Mouse (Mus musculus) adrenal gland (tissue): ENCODE results near the gene Map3k11.

ENCODE experiments used
- intact Hi-C: fragments of 180-260 bp; cut with DNase I; formaldehyde crosslinking; loops from one replicate; pipeline ENCODE4 v1.15.1; 2025

Map3k11 gene

DNA sequence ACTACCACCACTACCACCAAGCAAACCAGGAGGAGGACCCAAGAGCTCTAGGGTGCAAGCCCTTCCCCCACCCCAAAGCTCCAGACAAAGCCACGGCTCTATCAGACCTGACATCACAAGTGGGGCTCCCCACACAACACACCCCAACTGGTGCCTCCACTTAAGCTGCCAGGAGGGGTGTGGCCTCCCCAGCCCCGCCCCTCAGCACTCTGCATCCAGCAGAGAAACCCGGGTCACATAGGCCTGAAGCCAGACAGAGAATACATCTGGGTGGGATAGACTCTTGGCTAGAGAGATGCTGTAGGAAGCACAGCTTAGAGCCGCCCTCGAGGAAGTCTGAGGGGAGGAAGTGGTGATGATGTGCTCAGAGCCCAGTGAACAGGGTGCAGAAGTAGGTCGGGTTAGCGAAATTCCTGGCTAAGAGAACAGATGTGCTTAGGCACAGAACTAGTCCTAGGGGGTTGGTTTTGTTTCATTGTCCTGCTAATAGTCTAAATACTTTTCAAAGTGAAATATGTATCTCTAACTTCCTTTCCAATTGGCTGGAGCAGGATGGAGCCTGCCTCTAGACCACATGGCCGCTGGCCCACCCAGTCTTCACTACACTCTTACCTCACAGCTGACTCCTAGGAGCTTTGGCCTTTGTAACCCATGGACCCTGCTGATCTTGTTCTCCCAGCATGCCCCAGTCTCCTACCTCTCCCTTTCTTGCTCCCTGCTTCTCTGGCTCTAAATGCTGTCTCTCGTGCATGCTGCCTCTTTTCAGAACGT lies 16.4 kb downstream of the Map3k11 start:
- intact Hi-C loops = no loop called here

DNA sequence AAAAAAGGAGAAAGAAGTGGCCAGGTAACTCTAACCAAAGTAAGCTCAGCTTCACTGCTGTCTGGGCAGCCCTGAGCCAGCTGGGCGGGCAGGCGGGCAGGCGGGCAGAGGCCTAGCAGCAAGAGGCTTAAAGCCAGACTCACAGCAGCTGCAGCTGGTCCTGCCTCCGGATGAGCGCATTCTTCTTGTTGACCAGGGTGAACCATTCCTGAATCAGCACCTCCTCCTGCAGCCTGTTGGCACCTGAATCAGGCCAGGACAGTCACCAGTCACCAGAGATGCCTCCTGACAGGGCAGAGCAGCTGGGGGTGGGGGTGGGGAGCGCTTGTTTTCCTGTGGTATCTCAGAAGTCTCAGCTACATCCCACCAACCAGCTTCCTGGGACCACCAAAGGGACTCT lies 21.5 kb downstream of the Map3k11 start:
- intact Hi-C loops = loop anchor here (2.0 kb wide), 1 partner anchor 71 kb away; no protein-coding TSS in a partner anchor

GRCm38 (mm10) chr19:5710581-5710980 lies 22.0 kb downstream of the Map3k11 start:
- intact Hi-C loops = loop anchor here (2.0 kb wide), 1 partner anchor 70 kb away; no protein-coding TSS in a partner anchor

DNA sequence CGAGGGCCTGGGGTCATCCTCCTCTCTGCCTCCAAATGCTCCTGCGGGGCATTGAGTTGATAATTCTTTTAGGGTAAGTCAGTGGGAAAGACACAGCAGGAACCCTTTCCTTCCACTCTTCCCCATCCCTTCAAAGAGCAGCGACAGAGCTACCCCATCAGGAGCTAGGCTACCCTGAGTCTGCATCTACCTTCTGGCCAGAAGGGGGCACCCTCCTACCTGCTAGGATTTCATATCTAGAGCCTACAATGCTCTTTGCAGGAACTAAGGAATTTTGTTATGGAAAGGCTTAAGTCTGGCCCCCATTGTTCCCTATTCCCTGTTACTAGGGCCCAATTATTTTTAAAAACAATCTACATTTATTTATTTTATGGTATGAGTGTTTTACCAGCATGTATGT lies 22.7 kb downstream of the Map3k11 start:
- intact Hi-C loops = loop anchor here (2.0 kb wide), 1 partner anchor 70 kb away; no protein-coding TSS in a partner anchor

DNA sequence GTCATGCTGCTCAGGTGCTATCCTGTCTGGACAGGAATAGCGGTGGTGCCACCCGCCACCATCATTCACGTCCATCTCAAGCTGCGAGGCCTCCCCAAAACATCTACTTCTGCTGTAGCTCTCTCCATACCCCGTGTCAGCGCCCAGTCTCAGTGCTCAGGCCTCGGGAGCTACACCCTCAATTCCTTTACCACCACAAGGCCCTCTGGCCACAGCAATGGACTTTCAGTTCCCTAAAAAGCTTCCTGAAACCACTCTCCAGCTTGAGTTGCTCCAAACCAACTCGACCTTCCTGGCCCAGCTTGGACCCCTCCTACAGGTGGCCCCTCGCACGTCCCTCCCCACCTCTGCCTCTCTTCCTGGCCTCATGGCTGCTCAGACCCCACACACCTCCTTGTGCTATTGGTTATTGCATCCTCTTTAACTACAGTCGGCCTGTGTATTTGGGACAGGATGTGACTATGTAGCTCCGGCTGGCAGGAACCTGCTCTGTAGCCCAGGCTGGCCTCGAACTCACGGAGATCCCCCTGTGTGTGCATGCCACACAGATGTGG lies 23.4 kb downstream of the Map3k11 start:
- intact Hi-C loops = loop anchor here (2.0 kb wide), 1 partner anchor 69 kb away; no protein-coding TSS in a partner anchor

GRCm38 (mm10) chr19:5713255-5713654 lies 24.7 kb downstream of the Map3k11 start:
- intact Hi-C loops = no loop called here

- intact Hi-C loops = no loop called here
Measured at GRCm38 (mm10) chr19:5713730-5714129, 25.2 kb downstream of the Map3k11 start.

DNA sequence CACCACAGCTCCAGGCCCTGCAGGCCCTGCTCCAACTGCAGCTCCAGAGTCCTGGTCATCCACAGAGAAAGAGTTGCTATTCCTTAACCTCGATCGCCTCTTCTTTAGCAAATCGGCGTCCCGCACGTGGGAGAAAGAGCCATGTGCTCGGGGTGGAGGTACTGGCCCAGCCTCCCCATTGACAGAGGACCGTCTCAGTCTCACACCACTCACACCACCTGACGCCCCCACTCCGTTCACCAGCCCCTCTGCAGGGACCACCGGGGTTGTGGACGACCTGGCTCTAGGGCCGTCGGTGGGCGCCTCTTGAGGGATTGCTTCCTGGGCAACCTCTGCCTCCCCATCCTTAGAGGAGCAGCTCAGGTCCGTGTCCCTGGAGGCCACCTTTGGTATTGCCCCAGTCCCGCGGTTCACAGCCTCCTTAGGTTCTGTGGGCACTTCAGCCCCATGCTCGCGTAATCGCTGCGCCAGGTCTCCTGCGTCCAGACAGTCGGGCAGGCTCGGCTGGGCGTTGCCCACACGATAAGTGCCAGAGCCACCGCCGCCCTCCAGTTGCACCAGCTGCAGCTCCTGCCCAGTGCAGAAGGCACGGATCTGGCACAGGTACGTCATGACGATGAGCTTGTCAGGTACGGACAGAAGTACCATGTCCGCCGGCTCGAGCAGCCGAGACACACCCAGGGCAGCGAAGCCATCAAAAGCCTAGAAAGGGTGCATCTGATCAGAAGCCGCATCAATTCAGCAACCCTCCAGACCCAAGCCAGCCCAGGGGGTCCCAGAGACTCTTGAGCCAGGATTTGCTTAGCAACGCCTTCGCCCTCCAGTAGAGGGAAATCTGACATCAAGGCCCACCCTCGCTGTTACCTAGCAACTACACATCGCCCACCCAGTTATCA lies 27.5 kb downstream of the Map3k11 start:
- intact Hi-C loops = no loop called here

DNA sequence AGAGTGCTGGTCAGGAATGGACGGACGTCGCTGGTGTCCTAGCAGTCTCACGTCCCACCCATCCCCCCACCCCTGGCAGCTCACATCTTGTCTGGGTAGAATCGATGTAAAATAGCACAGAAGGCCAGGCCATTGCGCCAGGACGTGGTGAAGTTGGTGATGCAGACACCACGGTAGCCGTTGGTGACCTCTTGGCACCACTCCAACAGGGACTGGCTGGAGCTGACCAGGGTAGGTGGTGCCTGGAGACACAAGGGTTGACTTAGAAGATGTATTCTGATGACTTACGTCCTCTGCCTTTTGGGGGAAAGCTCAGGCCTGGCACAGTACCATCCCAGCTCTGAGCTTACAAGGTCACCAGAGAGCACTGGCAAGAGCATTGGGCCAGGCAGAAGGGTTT lies 28.4 kb downstream of the Map3k11 start:
- intact Hi-C loops = no loop called here

- intact Hi-C loops = no loop called here
Measured at GRCm38 (mm10) chr19:5721233-5721632, 32.7 kb downstream of the Map3k11 start.

DNA sequence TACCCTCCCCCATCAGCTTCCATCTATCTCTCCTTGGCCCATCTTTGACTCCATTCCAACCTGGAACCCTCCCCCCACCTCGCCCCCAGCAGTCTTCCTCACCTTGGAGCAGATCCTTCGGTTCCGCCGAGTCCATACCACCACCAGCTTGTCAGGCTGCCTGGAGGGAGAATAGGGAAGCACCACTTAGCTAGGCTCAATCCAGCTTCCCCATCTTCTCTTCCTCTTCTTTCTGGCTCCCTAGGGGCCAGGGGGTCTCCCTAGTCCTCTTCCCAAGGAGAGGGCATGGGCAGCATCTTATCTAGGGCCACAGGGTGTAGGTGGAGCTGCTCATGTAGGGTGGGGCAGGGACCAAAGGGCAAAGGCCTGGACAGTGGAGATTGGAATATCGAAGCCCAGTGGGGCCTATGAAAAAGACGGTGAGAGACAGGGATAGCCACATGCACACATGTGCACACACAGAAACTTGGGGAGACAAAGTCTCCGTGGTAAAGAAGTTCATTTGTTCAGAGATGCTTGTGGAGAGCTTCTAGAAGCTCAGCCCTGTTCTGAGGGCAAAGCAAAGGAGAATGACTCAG lies 34.4 kb downstream of the Map3k11 start:
- intact Hi-C loops = no loop called here

DNA sequence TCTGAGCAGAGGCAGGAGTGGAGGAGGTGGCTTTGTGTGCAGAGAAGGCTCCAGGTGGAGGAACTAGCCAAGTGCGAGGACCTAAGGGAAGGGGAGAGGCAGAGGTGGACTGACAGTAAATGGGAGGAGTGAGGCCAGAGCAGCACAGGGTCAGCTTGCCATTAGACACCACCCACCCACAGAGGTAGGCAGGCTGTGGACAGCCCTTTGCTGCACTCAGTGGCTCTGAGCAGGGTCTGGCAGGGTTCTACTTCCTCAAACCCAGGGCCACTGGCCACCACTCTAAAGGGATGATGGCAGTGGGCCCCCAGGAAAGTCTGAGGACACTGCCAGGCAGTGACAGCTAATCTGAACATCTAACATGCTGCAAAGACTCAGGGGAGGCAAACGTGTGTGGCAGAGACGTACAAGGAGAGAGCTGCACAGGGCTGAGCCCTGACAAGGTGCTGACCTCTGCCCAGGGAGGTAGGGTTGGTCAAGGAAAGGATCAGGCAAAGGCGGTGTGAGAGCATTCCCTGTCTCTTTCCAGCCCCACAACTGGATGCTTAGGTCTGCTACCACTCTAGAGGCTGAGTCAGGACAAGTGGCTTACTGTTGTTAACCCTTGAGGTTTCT lies 35.5 kb downstream of the Map3k11 start:
- intact Hi-C loops = no loop called here

DNA sequence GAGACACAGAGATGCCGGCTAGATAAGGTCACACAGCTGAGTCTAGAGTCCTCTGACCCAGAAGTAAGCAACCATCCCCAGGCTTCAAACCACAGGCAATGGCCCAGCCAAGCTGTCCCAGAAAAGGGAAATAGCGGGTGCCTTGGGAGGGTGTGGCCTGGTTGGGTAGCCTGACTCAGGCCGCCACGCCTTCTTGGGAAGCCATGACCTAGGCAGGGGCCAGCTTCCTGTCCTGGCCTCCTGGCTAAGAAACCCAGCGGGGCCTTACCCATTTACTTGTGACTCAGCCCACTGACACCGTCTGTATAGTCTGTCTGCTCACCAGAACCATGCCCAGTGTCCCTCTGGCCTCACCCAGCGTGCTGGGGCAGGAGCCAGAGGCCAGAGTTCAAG lies 36.0 kb downstream of the Map3k11 start:
- intact Hi-C loops = no loop called here

DNA sequence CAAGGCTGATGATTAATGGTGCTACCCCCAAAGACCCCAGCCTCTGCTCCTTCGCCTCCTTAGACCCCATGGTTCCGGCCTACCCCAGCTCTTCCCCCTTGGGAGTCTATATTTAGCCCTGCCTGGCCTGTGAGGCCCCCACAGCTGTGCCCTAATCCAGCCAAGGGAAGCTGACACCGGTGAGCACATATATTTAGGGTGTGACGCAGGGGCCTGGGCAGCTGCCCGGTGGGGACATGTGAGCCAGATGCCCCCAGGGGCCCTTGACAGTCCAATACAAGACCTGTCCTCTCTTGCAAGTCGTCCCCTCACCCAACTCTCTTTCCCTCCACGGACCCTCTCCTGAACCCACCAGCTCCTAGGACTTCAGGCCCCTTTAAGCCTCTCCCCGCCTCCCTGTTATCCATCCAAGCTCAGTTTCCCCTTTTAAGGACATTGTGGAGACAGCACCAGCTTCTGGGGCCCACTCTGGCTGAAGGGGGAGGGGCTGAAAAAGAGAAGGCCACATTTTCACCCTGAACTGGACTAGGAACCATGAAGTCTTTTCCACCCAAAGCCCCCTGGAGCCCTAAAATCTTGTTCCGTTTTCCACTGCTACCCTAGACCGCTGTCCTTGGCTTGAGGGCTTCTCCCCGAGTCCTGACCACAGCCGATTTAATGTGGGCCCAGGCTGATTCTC lies 36.6 kb downstream of the Map3k11 start:
- intact Hi-C loops = loop anchor here (5.0 kb wide), 1 partner anchor 52 kb away; no protein-coding TSS in a partner anchor

GRCm38 (mm10) chr19:5725767-5726515 lies 37.4 kb downstream of the Map3k11 start, which contains the start of gene Ehbp1l1:
TSS of gene Ehbp1l1 (minus strand) at chr19:5726317.
- intact Hi-C loops = loop anchor here (5.0 kb wide), 1 partner anchor 51 kb away; no protein-coding TSS in a partner anchor

DNA sequence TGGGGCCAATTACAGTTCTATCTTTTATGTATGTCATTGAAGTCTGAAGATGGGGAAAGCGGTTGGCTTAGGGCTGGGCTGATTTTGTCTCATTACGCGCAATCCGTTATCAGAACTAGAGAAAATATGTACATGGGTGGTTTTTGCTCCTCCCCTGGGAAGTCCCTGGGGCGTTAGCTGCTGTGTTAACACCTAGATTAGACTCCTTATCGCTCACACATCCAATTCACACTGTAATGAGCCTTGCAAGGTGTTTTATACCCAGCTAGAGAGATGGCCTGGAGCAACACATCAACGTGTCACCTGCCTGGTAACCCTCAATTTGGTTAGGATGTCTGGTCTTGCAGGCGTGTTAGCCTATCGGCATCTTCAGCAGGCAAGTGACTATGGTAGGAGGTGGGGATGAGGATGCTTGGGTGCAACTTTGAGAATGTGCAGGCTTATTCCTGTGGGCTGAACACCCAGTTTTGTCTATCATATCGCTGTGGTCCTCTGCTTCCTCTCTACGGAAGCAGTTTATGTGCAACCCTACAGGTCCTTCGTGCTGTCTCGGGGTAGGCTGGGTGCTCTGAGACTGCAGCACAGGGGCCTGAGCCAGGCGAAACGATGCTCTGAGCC lies 38.5 kb downstream of the Map3k11 start:
- intact Hi-C loops = loop anchor here (5.0 kb wide), 1 partner anchor 50 kb away; no protein-coding TSS in a partner anchor

DNA sequence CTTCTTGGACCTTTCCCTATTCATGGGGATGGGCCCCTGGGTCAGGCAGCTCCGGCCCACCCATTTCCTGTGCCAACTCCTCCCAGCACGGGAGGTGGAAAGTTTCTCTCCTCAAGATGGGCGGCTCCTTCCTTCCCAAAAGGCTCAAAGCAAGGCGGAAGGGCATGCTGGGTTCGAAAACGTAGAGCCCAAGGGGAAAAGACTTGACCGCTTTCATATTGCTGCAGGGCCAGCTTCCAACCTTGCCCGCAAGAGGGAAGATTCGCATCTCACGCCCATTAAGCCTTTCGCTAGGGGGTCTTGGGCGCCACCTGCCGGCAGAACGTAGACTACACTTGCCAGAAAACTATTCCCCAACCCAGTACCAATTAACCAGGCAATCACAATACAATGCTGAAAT lies 39.2 kb downstream of the Map3k11 start:
- intact Hi-C loops = loop anchor here (5.0 kb wide), 1 partner anchor 50 kb away; no protein-coding TSS in a partner anchor

DNA sequence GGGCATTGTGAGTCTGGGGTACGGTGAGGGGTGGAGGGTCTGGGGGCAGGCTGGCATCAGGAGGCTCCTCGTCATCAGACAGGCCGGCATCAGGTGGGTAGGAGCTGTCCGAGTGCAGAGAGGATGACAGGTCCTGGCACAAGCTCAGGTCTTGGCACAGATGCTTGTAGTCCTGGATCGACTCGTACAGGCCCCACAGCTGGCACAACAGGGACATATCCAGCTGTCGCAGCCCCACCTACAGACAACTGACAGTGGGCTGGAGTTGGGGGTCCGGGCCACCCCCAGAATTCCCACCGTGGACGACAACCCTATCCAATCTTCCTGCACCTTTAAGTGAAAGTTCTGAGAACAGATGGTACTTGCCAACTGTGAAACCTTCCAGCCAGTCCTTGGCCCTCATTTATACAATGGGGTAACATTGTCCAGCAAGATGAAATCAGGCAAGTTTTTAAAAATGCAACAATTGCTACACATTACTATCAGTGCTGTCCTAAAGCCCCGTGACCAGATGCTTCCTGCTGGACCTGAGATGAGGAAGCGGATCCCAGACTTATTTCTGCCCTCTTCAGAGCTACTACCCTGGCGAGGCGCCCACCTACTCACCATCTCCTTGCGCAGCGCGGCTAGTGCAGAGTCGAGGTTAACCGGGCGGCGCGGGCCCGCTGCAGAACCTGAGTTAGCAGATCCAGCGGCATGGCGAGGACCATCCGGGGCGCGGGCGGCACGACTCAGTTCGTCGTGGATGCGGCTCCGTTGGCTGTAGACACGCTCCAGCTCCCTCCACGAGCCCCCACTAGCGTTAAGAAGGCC lies 40.3 kb downstream of the Map3k11 start:
- intact Hi-C loops = loop anchor here (5.0 kb wide), 1 partner anchor 48 kb away; no protein-coding TSS in a partner anchor
